Mouse (Mus musculus): Measurements from ENCODE around the gene Tgtp2. TPM values are rescaled to one million over a fixed set of nuclear protein-coding genes. Genes with fewer than 3 reads are reported as not detected.

The Tgtp2 gene
- total and polyA plus RNA-seq, 2 experiments from 2014 or later, result 0.20 TPM; not detected in 1

- ATAC-seq (no peak), DNase-seq (ENCODE audit: low spot score) (no peak)
- WGBS, result 85% methylated on average over 6 of the region's 6 CpGs
- Histone ChIP-seq H3K27ac (no peak overlapping the region), H3K9ac (replicated peaks; ENCODE audit: low read length) (no peak overlapping the region), H3K27me3 (ENCODE audit: insufficient read depth, low read length) (no peaks in the 10 kb centered on the region), H3K36me3 (ENCODE audit: insufficient read depth, low read length) (no peaks in the 10 kb centered on the region), H3K4me2 (ENCODE audit: low read depth, low read length) (no peak overlapping the region), H3K9me3 (ENCODE audit: low read length) (no peaks in the 10 kb centered on the region), H3K4me3 (ENCODE audit: low read length) (no peak overlapping the region), H3K4me1 (ENCODE audit: insufficient read depth, low read length) (no peaks in the 10 kb centered on the region)
- no peak for TF ChIP-seq CTCF (IDR thresholded peaks at IDR 0.05; ENCODE audit: low read depth)
These were observed 22.9 kb upstream of the Tgtp2 start for GRCm38 (mm10) chr11:49086858-49087361.

GRCm38 (mm10) chr11:49084875-49085274 is 20.9 kb upstream of the Tgtp2 start:
- DNase-seq (ENCODE audit: low spot score) (peak; percentile 34), ATAC-seq (no peak)
- H3K4me3 ChIP-seq (ENCODE audit: low read length), result no peak overlapping the region
- no peak overlapping the region for H3K4me2 ChIP-seq (ENCODE audit: low read depth, low read length)
- no peaks in the 10 kb centered on the region for H3K36me3 ChIP-seq (ENCODE audit: insufficient read depth, low read length)
- TF ChIP-seq CTCF (IDR thresholded peaks at IDR 0.05; ENCODE audit: low read depth), result peak; percentile 23; the same call in 1 of the 2 replicates
- no peak overlapping the region for H3K27ac ChIP-seq
- no peaks in the 10 kb centered on the region for H3K27me3 ChIP-seq (ENCODE audit: insufficient read depth, low read length)
- no peaks in the 10 kb centered on the region for H3K4me1 ChIP-seq (ENCODE audit: insufficient read depth, low read length)
- 35% methylated on average over 3 of the region's 3 CpGs for WGBS
- H3K9me3 ChIP-seq (ENCODE audit: low read length), result no peaks in the 10 kb centered on the region
- no peak overlapping the region for H3K9ac ChIP-seq (replicated peaks; ENCODE audit: low read length)

GRCm38 (mm10) chr11:49084385-49084784 is 20.4 kb upstream of the Tgtp2 start:
- Histone ChIP-seq H3K27me3 (ENCODE audit: insufficient read depth, low read length) (no peaks in the 10 kb centered on the region), H3K4me1 (ENCODE audit: insufficient read depth, low read length) (no peaks in the 10 kb centered on the region), H3K27ac (no peak overlapping the region), H3K4me2 (ENCODE audit: low read depth, low read length) (no peak overlapping the region), H3K4me3 (ENCODE audit: low read length) (no peak overlapping the region), H3K9ac (replicated peaks; ENCODE audit: low read length) (no peak overlapping the region), H3K36me3 (ENCODE audit: insufficient read depth, low read length) (no peaks in the 10 kb centered on the region), H3K9me3 (ENCODE audit: low read length) (no peaks in the 10 kb centered on the region)
- no peak for TF ChIP-seq CTCF (IDR thresholded peaks at IDR 0.05; ENCODE audit: low read depth)
- DNase-seq (ENCODE audit: low spot score), result no peak
- 77% methylated on average over 1 of the region's 1 CpGs for WGBS
- no peak for ATAC-seq

- DNase-seq (ENCODE audit: low spot score) (no peak), ATAC-seq (no peak)
- 89% methylated on average over 3 of the region's 3 CpGs for WGBS
- H3K27me3 ChIP-seq (ENCODE audit: insufficient read depth, low read length), result no peaks in the 10 kb centered on the region
- no peaks in the 10 kb centered on the region for H3K4me1 ChIP-seq (ENCODE audit: insufficient read depth, low read length)
- H3K36me3 ChIP-seq (ENCODE audit: insufficient read depth, low read length), result no peaks in the 10 kb centered on the region
- H3K27ac ChIP-seq, result no peak overlapping the region
- H3K9ac ChIP-seq (replicated peaks; ENCODE audit: low read length), result no peak overlapping the region
- no peak overlapping the region for H3K4me3 ChIP-seq (ENCODE audit: low read length)
- no peaks in the 10 kb centered on the region for H3K9me3 ChIP-seq (ENCODE audit: low read length)
- TF ChIP-seq CTCF (IDR thresholded peaks at IDR 0.05; ENCODE audit: low read depth), result no peak
- H3K4me2 ChIP-seq (ENCODE audit: low read depth, low read length), result no peak overlapping the region
These were observed 19.8 kb upstream of the Tgtp2 start for GRCm38 (mm10) chr11:49083808-49084207.

GRCm38 (mm10) chr11:49083146-49083545 is 19.1 kb upstream of the Tgtp2 start:
- DNase-seq (ENCODE audit: low spot score) (no peak), ATAC-seq (no peak)
- TF ChIP-seq CTCF (IDR thresholded peaks at IDR 0.05; ENCODE audit: low read depth), result no peak
- Histone ChIP-seq H3K4me3 (ENCODE audit: low read length) (no peak overlapping the region), H3K4me2 (ENCODE audit: low read depth, low read length) (no peak overlapping the region), H3K9ac (replicated peaks; ENCODE audit: low read length) (no peak overlapping the region), H3K36me3 (ENCODE audit: insufficient read depth, low read length) (no peaks in the 10 kb centered on the region), H3K9me3 (ENCODE audit: low read length) (no peaks in the 10 kb centered on the region), H3K27me3 (ENCODE audit: insufficient read depth, low read length) (no peaks in the 10 kb centered on the region), H3K27ac (no peak overlapping the region), H3K4me1 (ENCODE audit: insufficient read depth, low read length) (no peaks in the 10 kb centered on the region)
- 92% methylated on average over 1 of the region's 1 CpGs for WGBS

- Histone ChIP-seq H3K27ac (no peak overlapping the region), H3K4me2 (ENCODE audit: low read depth, low read length) (no peak overlapping the region), H3K4me1 (ENCODE audit: insufficient read depth, low read length) (no peaks in the 10 kb centered on the region), H3K9me3 (ENCODE audit: low read length) (no peaks in the 10 kb centered on the region), H3K4me3 (ENCODE audit: low read length) (no peak overlapping the region), H3K36me3 (ENCODE audit: insufficient read depth, low read length) (no peaks in the 10 kb centered on the region), H3K27me3 (ENCODE audit: insufficient read depth, low read length) (no peaks in the 10 kb centered on the region), H3K9ac (replicated peaks; ENCODE audit: low read length) (no peak overlapping the region)
- 71% methylated on average over 3 of the region's 3 CpGs for WGBS
- TF ChIP-seq CTCF (IDR thresholded peaks at IDR 0.05; ENCODE audit: low read depth), result no peak
- DNase-seq (ENCODE audit: low spot score) (no peak), ATAC-seq (no peak)
These were observed 17.9 kb upstream of the Tgtp2 start for GRCm38 (mm10) chr11:49081886-49082285.

GRCm38 (mm10) chr11:49081356-49081755 is 17.4 kb upstream of the Tgtp2 start:
- 85% methylated on average over 4 of the region's 4 CpGs for WGBS
- Histone ChIP-seq H3K27ac (no peak overlapping the region), H3K4me2 (ENCODE audit: low read depth, low read length) (no peak overlapping the region), H3K36me3 (ENCODE audit: insufficient read depth, low read length) (no peaks in the 10 kb centered on the region), H3K9me3 (ENCODE audit: low read length) (no peaks in the 10 kb centered on the region), H3K27me3 (ENCODE audit: insufficient read depth, low read length) (no peaks in the 10 kb centered on the region), H3K4me3 (ENCODE audit: low read length) (no peak overlapping the region), H3K4me1 (ENCODE audit: insufficient read depth, low read length) (no peaks in the 10 kb centered on the region), H3K9ac (replicated peaks; ENCODE audit: low read length) (no peak overlapping the region)
- TF ChIP-seq CTCF (IDR thresholded peaks at IDR 0.05; ENCODE audit: low read depth), result no peak
- DNase-seq (ENCODE audit: low spot score) (no peak), ATAC-seq (no peak)
